Mouse (Mus musculus): ENCODE measurements around the gene Gpr155.

Gpr155 gene

GRCm38 (mm10) chr2:73392772-73393171 lies 6.4 kb upstream of the Gpr155 start:
- in situ Hi-C loops (cut with MboI; ENCODE audit: unreplicated experiment in 2 of 2), result no loop called here

GRCm38 (mm10) chr2:73389951-73390350 lies 3.6 kb upstream of the Gpr155 start:
- in situ Hi-C loops (cut with MboI; ENCODE audit: unreplicated experiment in 2 of 2), result loop anchor here in 1 of 2 experiments (10.0 kb wide), 1 partner anchor 985 kb away; no protein-coding TSS in a partner anchor

GRCm38 (mm10) chr2:73387806-73388205 lies 1.4 kb upstream of the Gpr155 start:
- in situ Hi-C loops (cut with MboI; ENCODE audit: unreplicated experiment in 2 of 2), result loop anchor here in 1 of 2 experiments (10.0 kb wide), 1 partner anchor 983 kb away; no protein-coding TSS in a partner anchor

GRCm38 (mm10) chr2:73385641-73386355 lies 574 bp downstream of the Gpr155 start:
- in situ Hi-C loops (cut with MboI; ENCODE audit: unreplicated experiment in 2 of 2), result loop anchor here in 1 of 2 experiments (10.0 kb wide), 1 partner anchor 981 kb away; no protein-coding TSS in a partner anchor

GRCm38 (mm10) chr2:73385172-73385571 lies 1.2 kb downstream of the Gpr155 start:
- in situ Hi-C loops (cut with MboI; ENCODE audit: unreplicated experiment in 2 of 2), result loop anchor here in 1 of 2 experiments (10.0 kb wide), 1 partner anchor 980 kb away; no protein-coding TSS in a partner anchor

GRCm38 (mm10) chr2:73380298-73380975 lies 5.9 kb downstream of the Gpr155 start:
- in situ Hi-C loops (cut with MboI; ENCODE audit: unreplicated experiment in 2 of 2), result loop anchor here in 1 of 2 experiments (10.0 kb wide), 1 partner anchor 976 kb away; no protein-coding TSS in a partner anchor

- in situ Hi-C loops (cut with MboI; ENCODE audit: unreplicated experiment in 2 of 2), result loop anchor here in 1 of 2 experiments (10.0 kb wide), 1 partner anchor 975 kb away; no protein-coding TSS in a partner anchor
These were observed 6.7 kb downstream of the Gpr155 start for GRCm38 (mm10) chr2:73379656-73380055.

GRCm38 (mm10) chr2:73378326-73378725 lies 8.0 kb downstream of the Gpr155 start:
- in situ Hi-C loops (cut with MboI; ENCODE audit: unreplicated experiment in 2 of 2), result no loop called here

- in situ Hi-C loops (cut with MboI; ENCODE audit: unreplicated experiment in 2 of 2), result no loop called here
These were observed 14.6 kb downstream of the Gpr155 start for GRCm38 (mm10) chr2:73371530-73372335.

GRCm38 (mm10) chr2:73363448-73363847 lies 22.9 kb downstream of the Gpr155 start:
- in situ Hi-C loops (cut with MboI; ENCODE audit: unreplicated experiment in 2 of 2), result loop anchor here in 1 of 2 experiments (10.0 kb wide), 1 partner anchor 49 kb away; the partner anchor contains the start of genes Cir1 and Scrn3

- in situ Hi-C loops (cut with MboI; ENCODE audit: unreplicated experiment in 2 of 2), result loop anchor here in 1 of 2 experiments (10.0 kb wide), 1 partner anchor 46 kb away; the partner anchor contains the start of genes Cir1 and Scrn3
These were observed 25.8 kb downstream of the Gpr155 start for GRCm38 (mm10) chr2:73360536-73360935.

- in situ Hi-C loops (cut with MboI; ENCODE audit: unreplicated experiment in 2 of 2), result loop anchor here in 1 of 2 experiments (10.0 kb wide), 1 partner anchor 45 kb away; the partner anchor contains the start of genes Cir1 and Scrn3
These were observed 26.4 kb downstream of the Gpr155 start for GRCm38 (mm10) chr2:73359941-73360340.

- in situ Hi-C loops (cut with MboI; ENCODE audit: unreplicated experiment in 2 of 2), result no loop called here
These were observed 29.4 kb downstream of the Gpr155 start for GRCm38 (mm10) chr2:73357004-73357403.

- in situ Hi-C loops (cut with MboI; ENCODE audit: unreplicated experiment in 2 of 2), result no loop called here
These were observed 34.4 kb downstream of the Gpr155 start for GRCm38 (mm10) chr2:73351927-73352374.

- in situ Hi-C loops (cut with MboI; ENCODE audit: unreplicated experiment in 2 of 2), result no loop called here
These were observed 34.9 kb downstream of the Gpr155 start for GRCm38 (mm10) chr2:73351496-73351895.

GRCm38 (mm10) chr2:73348221-73348620 lies 38.2 kb downstream of the Gpr155 start:
- in situ Hi-C loops (cut with MboI; ENCODE audit: unreplicated experiment in 2 of 2), result no loop called here

- in situ Hi-C loops (cut with MboI; ENCODE audit: unreplicated experiment in 2 of 2), result no loop called here
These were observed 38.6 kb downstream of the Gpr155 start for GRCm38 (mm10) chr2:73347766-73348165.

GRCm38 (mm10) chr2:73347136-73347535 lies 39.2 kb downstream of the Gpr155 start:
- in situ Hi-C loops (cut with MboI; ENCODE audit: unreplicated experiment in 2 of 2), result no loop called here

- in situ Hi-C loops (cut with MboI; ENCODE audit: unreplicated experiment in 2 of 2), result no loop called here
These were observed 39.9 kb downstream of the Gpr155 start for GRCm38 (mm10) chr2:73346345-73347086.

GRCm38 (mm10) chr2:73345204-73345603 lies 41.2 kb downstream of the Gpr155 start:
- in situ Hi-C loops (cut with MboI; ENCODE audit: unreplicated experiment in 2 of 2), result no loop called here

Data from v-Abl transformed pro-B cells (cell line).